Mouse (Mus musculus) heart, embryonic 15.5 days (tissue): ENCODE results near the gene Epb41l1. TPM values are rescaled to one million over a fixed set of nuclear protein-coding genes. Genes with fewer than 3 reads are reported as not detected.
A peak's percentile ranks its signal among the peaks of the same experiment; 100 is the strongest.

ENCODE experiments used
- ATAC-seq: fragments of 200-750 bp; cut with Nextera tagmentation; replicated peaks from 2 replicates; pipeline ENCODE4 v1.8.0; 2017; ENCODE audit warnings: low read depth, moderate TSS enrichment; ENCODE audit not compliant: insufficient number of reproducible peaks, insufficient read depth, low FRiP score
- H3K27ac ChIP-seq: fragments of 300-500 bp; sonication (generic); 2 replicates; pipeline ENCODE4 v1.5.1; 2015; ENCODE audit warnings: mild to moderate bottlenecking, inconsistent platforms
- H3K27me3 ChIP-seq: fragments of 300-500 bp; sonication (generic); 2 replicates; pipeline ENCODE4 v1.6.1; 2015; ENCODE audit warnings: inconsistent platforms
- H3K36me3 ChIP-seq: fragments of 300-500 bp; sonication (generic); 2 replicates; pipeline ENCODE4 v1.6.1; 2015; ENCODE audit warnings: mild to moderate bottlenecking, inconsistent platforms
- H3K4me1 ChIP-seq: fragments of 300-500 bp; sonication (generic); replicated peaks from 2 replicates; pipeline ENCODE4 v1.6.1; 2015; ENCODE audit warnings: inconsistent platforms
- H3K4me2 ChIP-seq: fragments of 300-500 bp; sonication (generic); 2 replicates; pipeline ENCODE4 v1.6.1; 2015; ENCODE audit warnings: inconsistent platforms, mild to moderate bottlenecking, moderate library complexity
- H3K4me3 ChIP-seq: fragments of 300-500 bp; sonication (generic); 2 replicates; pipeline ENCODE4 v1.5.1; 2015; ENCODE audit warnings: mild to moderate bottlenecking, inconsistent platforms
- H3K9ac ChIP-seq: fragments of 300-500 bp; sonication (generic); 2 replicates; pipeline ENCODE4 v1.6.1; 2015; ENCODE audit warnings: mild to moderate bottlenecking, inconsistent platforms
- H3K9me3 ChIP-seq: fragments of 300-500 bp; sonication (generic); replicated peaks from 2 replicates; pipeline ENCODE4 v1.6.1; 2016; ENCODE audit warnings: inconsistent platforms
- WGBS: fragments of 180-500 bp; shearing (Covaris S2); methylation state at CpG from one replicate; pipeline ENCODE4 v1.1.7; 2015; ENCODE audit warnings: mixed read lengths; 5-methylcytosine and 5-hydroxymethylcytosine counted together
- polyA plus RNA-seq: library from polyadenylated mRNA; unstranded; fragments of >200 nt; fragmentation: Nextera tagmentation; extraction: Ambion mirVana; gene quantifications from 2 replicates; pipeline ENCODE4 v1.2.1, GENCODE M21; 2015

Gene Epb41l1
- polyA plus RNA-seq, 1 experiment from 2014 or later, result 1.00 TPM

- Histone ChIP-seq H3K27ac (peak within 1 kb of the TSS; percentile 72), H3K36me3 (peaks cover 12% of the 10 kb centered on the region), H3K4me3 (peak within 1 kb of the TSS; percentile 90), H3K9ac (peak within 1 kb of the TSS; percentile 92), H3K9me3 (no peaks in the 10 kb centered on the region), H3K4me2 (peak within 1 kb of the TSS; percentile 74), H3K27me3 (no peaks in the 10 kb centered on the region), H3K4me1 (peaks cover 19% of the 10 kb centered on the region)
- no peak for ATAC-seq
- 5% methylated on average over 39 of the region's 39 CpGs for WGBS
Measured at GRCm38 (mm10) chr2:156547123-156547891, 126.6 kb downstream of the Epb41l1 start, which contains the start of gene Aar2. Gene Aar2 (plus strand): TSS chr2:156547584.

GRCm38 (mm10) chr2:156552421-156552820 is 131.7 kb downstream of the Epb41l1 start:
- ATAC-seq, result no peak
- Histone ChIP-seq H3K27me3 (no peaks in the 10 kb centered on the region), H3K4me3 (no peak overlapping the region), H3K36me3 (peaks cover 36% of the 10 kb centered on the region), H3K27ac (no peak overlapping the region), H3K4me2 (no peak overlapping the region), H3K9ac (no peak overlapping the region), H3K9me3 (no peaks in the 10 kb centered on the region), H3K4me1 (peaks cover 14% of the 10 kb centered on the region)
- WGBS, result 89% methylated on average over 4 of the region's 4 CpGs

GRCm38 (mm10) chr2:156561808-156562207 is 141.1 kb downstream of the Epb41l1 start:
- no peaks in the 10 kb centered on the region for H3K9me3 ChIP-seq
- H3K36me3 ChIP-seq, result peaks cover 23% of the 10 kb centered on the region
- H3K4me2 ChIP-seq, result no peak overlapping the region
- no peak overlapping the region for H3K9ac ChIP-seq
- H3K4me1 ChIP-seq, result no peaks in the 10 kb centered on the region
- no peak overlapping the region for H3K27ac ChIP-seq
- H3K4me3 ChIP-seq, result no peak overlapping the region
- ATAC-seq, result no peak
- 24% methylated on average over 2 of the region's 2 CpGs for WGBS
- no peaks in the 10 kb centered on the region for H3K27me3 ChIP-seq

GRCm38 (mm10) chr2:156563557-156563956 is 142.8 kb downstream of the Epb41l1 start:
- H3K4me1 ChIP-seq, result no peaks in the 10 kb centered on the region
- H3K9ac ChIP-seq, result no peak overlapping the region
- H3K4me3 ChIP-seq, result no peak overlapping the region
- H3K4me2 ChIP-seq, result no peak overlapping the region
- 71% methylated on average over 5 of the region's 5 CpGs for WGBS
- no peaks in the 10 kb centered on the region for H3K9me3 ChIP-seq
- no peak for ATAC-seq
- no peaks in the 10 kb centered on the region for H3K27me3 ChIP-seq
- peaks cover 28% of the 10 kb centered on the region for H3K36me3 ChIP-seq
- H3K27ac ChIP-seq, result no peak overlapping the region

GRCm38 (mm10) chr2:156566512-156566911 is 145.8 kb downstream of the Epb41l1 start:
- no peaks in the 10 kb centered on the region for H3K27me3 ChIP-seq
- H3K9ac ChIP-seq, result no peak overlapping the region
- 87% methylated on average over 2 of the region's 2 CpGs for WGBS
- no peak overlapping the region for H3K4me3 ChIP-seq
- ATAC-seq, result no peak
- H3K36me3 ChIP-seq, result peaks cover 23% of the 10 kb centered on the region
- no peaks in the 10 kb centered on the region for H3K4me1 ChIP-seq
- H3K9me3 ChIP-seq, result no peaks in the 10 kb centered on the region
- no peak overlapping the region for H3K27ac ChIP-seq
- H3K4me2 ChIP-seq, result no peak overlapping the region

- no peak for ATAC-seq
- Histone ChIP-seq H3K9me3 (no peaks in the 10 kb centered on the region), H3K27me3 (no peaks in the 10 kb centered on the region), H3K9ac (no peak overlapping the region), H3K36me3 (peaks cover 23% of the 10 kb centered on the region), H3K27ac (no peak overlapping the region), H3K4me3 (no peak overlapping the region), H3K4me2 (no peak overlapping the region), H3K4me1 (no peaks in the 10 kb centered on the region)
- 92% methylated on average over 7 of the region's 7 CpGs for WGBS
Measured at GRCm38 (mm10) chr2:156568647-156569046, 147.9 kb downstream of the Epb41l1 start.

GRCm38 (mm10) chr2:156569261-156569660 is 148.6 kb downstream of the Epb41l1 start:
- Histone ChIP-seq H3K9me3 (no peaks in the 10 kb centered on the region), H3K4me3 (no peak overlapping the region), H3K27me3 (no peaks in the 10 kb centered on the region), H3K36me3 (peaks cover 23% of the 10 kb centered on the region), H3K4me2 (no peak overlapping the region), H3K27ac (no peak overlapping the region), H3K4me1 (no peaks in the 10 kb centered on the region), H3K9ac (no peak overlapping the region)
- 87% methylated on average over 3 of the region's 3 CpGs for WGBS
- ATAC-seq, result no peak

- Histone ChIP-seq H3K9me3 (no peaks in the 10 kb centered on the region), H3K36me3 (peaks cover 23% of the 10 kb centered on the region), H3K27me3 (no peaks in the 10 kb centered on the region), H3K4me3 (no peak overlapping the region), H3K9ac (no peak overlapping the region), H3K4me1 (no peaks in the 10 kb centered on the region), H3K4me2 (no peak overlapping the region), H3K27ac (no peak overlapping the region)
- no peak for ATAC-seq
- WGBS, result 69% methylated on average over 6 of the region's 6 CpGs
Measured at GRCm38 (mm10) chr2:156571521-156571920, 150.8 kb downstream of the Epb41l1 start.

GRCm38 (mm10) chr2:156576850-156577587 is 156.3 kb downstream of the Epb41l1 start:
- Histone ChIP-seq H3K27me3 (no peaks in the 10 kb centered on the region), H3K4me3 (no peak overlapping the region), H3K9ac (no peak overlapping the region), H3K9me3 (no peaks in the 10 kb centered on the region), H3K36me3 (no peaks in the 10 kb centered on the region), H3K27ac (no peak overlapping the region), H3K4me2 (no peak overlapping the region), H3K4me1 (no peaks in the 10 kb centered on the region)
- WGBS, result 69% methylated on average over 7 of the region's 7 CpGs
- ATAC-seq, result no peak

- Histone ChIP-seq H3K4me1 (peaks cover 25% of the 10 kb centered on the region), H3K4me3 (no peak overlapping the region), H3K27me3 (0 out of 2 replicates have a peak, but pooled peaks cover 3% of the 10 kb centered on the region), H3K36me3 (no peaks in the 10 kb centered on the region), H3K4me2 (no peak overlapping the region), H3K9ac (no peak overlapping the region), H3K27ac (no peak overlapping the region), H3K9me3 (no peaks in the 10 kb centered on the region)
- no peak for ATAC-seq
- 66% methylated on average over 5 of the region's 5 CpGs for WGBS
Measured at GRCm38 (mm10) chr2:156580507-156580906, 159.8 kb downstream of the Epb41l1 start.

- Histone ChIP-seq H3K27me3 (0 out of 2 replicates have a peak, but pooled peaks cover 3% of the 10 kb centered on the region), H3K4me2 (no peak overlapping the region), H3K4me3 (no peak overlapping the region), H3K9ac (no peak overlapping the region), H3K9me3 (no peaks in the 10 kb centered on the region), H3K36me3 (no peaks in the 10 kb centered on the region), H3K27ac (no peak overlapping the region), H3K4me1 (peaks cover 29% of the 10 kb centered on the region)
- 60% methylated on average over 10 of the region's 10 CpGs for WGBS
- ATAC-seq, result no peak
Measured at GRCm38 (mm10) chr2:156581244-156581643, 160.5 kb downstream of the Epb41l1 start.
